Mouse (Mus musculus) right cerebral cortex, postnatal 14 days (tissue): ENCODE results near the gene Rnf208.
"Not testable (repeated sequence)": the region's sequence is repeated elsewhere in the genome, so short reads cannot be mapped to it uniquely, and the experiment has no call there.

ENCODE experiments used
- DNase-seq: peaks from one replicate; pipeline ENCODE4 v3.0.0; 2022

The Rnf208 gene

GRCm38 (mm10) chr2:25246183-25247072, 4.4 kb downstream of the Rnf208 start, which contains the start of gene AL732309.1:
AL732309.1 (minus strand) TSS chr2:25246863.
- no peak for DNase-seq

- no peak for DNase-seq
These were observed 10.3 kb downstream of the Rnf208 start for GRCm38 (mm10) chr2:25252331-25252730.

GRCm38 (mm10) chr2:25255284-25255779, 13.3 kb downstream of the Rnf208 start, which contains the start of gene Tmem203:
Tmem203 (plus strand) TSS chr2:25255439.
- peak; percentile 88 for DNase-seq

- not testable (repeated sequence) for DNase-seq
These were observed 14.5 kb downstream of the Rnf208 start for GRCm38 (mm10) chr2:25256443-25257109.

- not testable (repeated sequence) for DNase-seq
These were observed 15.2 kb downstream of the Rnf208 start for GRCm38 (mm10) chr2:25257250-25257649.

GRCm38 (mm10) chr2:25258887-25259286, 16.8 kb downstream of the Rnf208 start:
- no peak for DNase-seq

GRCm38 (mm10) chr2:25261870-25262269, 19.8 kb downstream of the Rnf208 start:
- no peak for DNase-seq

GRCm38 (mm10) chr2:25262291-25262767, 20.3 kb downstream of the Rnf208 start, which contains the start of gene Tprn:
Tprn (plus strand) TSS chr2:25262618.
- DNase-seq, result peak; percentile 90

- DNase-seq, result peak; percentile 54
These were observed 21.0 kb downstream of the Rnf208 start for GRCm38 (mm10) chr2:25262795-25263622.

- DNase-seq, result no peak
These were observed 21.7 kb downstream of the Rnf208 start for GRCm38 (mm10) chr2:25263623-25264285.

GRCm38 (mm10) chr2:25264286-25264660, 22.2 kb downstream of the Rnf208 start:
- DNase-seq, result no peak

GRCm38 (mm10) chr2:25264851-25265250, 22.8 kb downstream of the Rnf208 start:
- no peak for DNase-seq

GRCm38 (mm10) chr2:25265897-25266656, 24.0 kb downstream of the Rnf208 start:
- DNase-seq, result no peak

GRCm38 (mm10) chr2:25266720-25267119, 24.7 kb downstream of the Rnf208 start:
- no peak for DNase-seq

GRCm38 (mm10) chr2:25267241-25267640, 25.2 kb downstream of the Rnf208 start:
- no peak for DNase-seq

GRCm38 (mm10) chr2:25267746-25268309, 25.8 kb downstream of the Rnf208 start:
- no peak for DNase-seq

GRCm38 (mm10) chr2:25271827-25272511, 29.9 kb downstream of the Rnf208 start, which contains the start of the genes Ssna1 and Anapc2:
Ssna1 (minus strand) TSS chr2:25272438.
Anapc2 (plus strand) TSS chr2:25272478.
- DNase-seq, result peak; percentile 97

GRCm38 (mm10) chr2:25272515-25272914, 30.5 kb downstream of the Rnf208 start:
- no peak for DNase-seq

- no peak for DNase-seq
These were observed 31.0 kb downstream of the Rnf208 start for GRCm38 (mm10) chr2:25273010-25273409.
